Mouse (Mus musculus) adrenal gland, postnatal 10 days (tissue): ENCODE results near the gene Sccpdh. TPM values are rescaled to one million over a fixed set of nuclear protein-coding genes. Genes with fewer than 3 reads are reported as not detected.
"Not testable (repeated sequence)": the region's sequence is repeated elsewhere in the genome, so short reads cannot be mapped to it uniquely, and the experiment has no call there.

Experiments used
- DNase-seq: peaks from one replicate; pipeline ENCODE4 v3.0.0; 2021; ENCODE audit warnings: mixed read lengths
- total RNA-seq, 2 experiments: library from RNA; stranded (reverse); gene quantifications; 2 replicates each; pipeline ENCODE4 v1.2.3; 2021

The Sccpdh gene
- total RNA-seq, 2 experiments from 2014 or later: 29.9 to 36.9 TPM

GRCm38 (mm10) chr1:179668836-179669537 lies 977 bp downstream of the Sccpdh start:
- DNase-seq: peak; percentile 17

- DNase-seq: no peak
These were observed 6.3 kb downstream of the Sccpdh start for GRCm38 (mm10) chr1:179674355-179674754.

DNA sequence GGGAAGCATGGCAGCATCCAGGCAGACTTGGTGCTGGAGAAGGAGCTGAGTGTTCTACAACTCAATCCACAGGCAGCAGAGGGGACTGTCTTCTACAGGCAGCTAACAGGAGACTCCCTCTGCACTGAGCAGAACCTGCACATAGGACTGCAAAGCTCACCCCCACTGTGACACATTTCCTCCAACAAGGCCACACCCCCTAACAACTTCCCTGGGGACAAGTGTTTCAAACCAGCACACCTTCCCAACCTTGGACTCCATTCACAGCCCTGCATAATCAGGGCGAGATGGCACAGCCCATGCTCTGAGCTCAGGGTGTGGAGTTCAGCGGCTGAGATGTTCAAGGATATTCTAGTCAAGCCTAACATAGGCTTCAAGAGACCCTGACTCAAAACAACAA lies 9.0 kb downstream of the Sccpdh start:
- no peak for DNase-seq

GRCm38 (mm10) chr1:179679326-179679725 lies 11.3 kb downstream of the Sccpdh start:
- no peak for DNase-seq

DNA sequence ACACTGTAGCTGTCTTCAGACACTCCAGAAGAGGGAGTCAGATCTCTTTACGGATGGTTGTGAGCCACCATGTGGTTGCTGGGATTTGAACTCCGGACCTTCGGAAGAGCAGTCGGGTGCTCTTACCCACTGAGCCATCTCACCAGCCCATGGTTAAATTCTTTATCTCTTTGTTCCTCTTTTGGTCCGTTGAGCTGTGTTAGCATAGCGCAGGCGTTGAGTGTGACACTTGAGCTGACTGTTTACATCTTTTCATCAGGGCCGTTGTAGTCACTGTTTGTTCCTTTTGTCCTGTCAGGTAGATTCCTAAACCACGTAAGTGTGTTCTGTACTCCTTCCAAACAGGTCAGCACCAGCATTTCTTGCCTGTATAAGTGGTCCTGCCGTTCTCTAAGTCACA lies 14.7 kb downstream of the Sccpdh start:
- DNase-seq: not testable (repeated sequence)

- DNase-seq: no peak
These were observed 18.3 kb downstream of the Sccpdh start for GRCm38 (mm10) chr1:179686348-179686747.

DNA sequence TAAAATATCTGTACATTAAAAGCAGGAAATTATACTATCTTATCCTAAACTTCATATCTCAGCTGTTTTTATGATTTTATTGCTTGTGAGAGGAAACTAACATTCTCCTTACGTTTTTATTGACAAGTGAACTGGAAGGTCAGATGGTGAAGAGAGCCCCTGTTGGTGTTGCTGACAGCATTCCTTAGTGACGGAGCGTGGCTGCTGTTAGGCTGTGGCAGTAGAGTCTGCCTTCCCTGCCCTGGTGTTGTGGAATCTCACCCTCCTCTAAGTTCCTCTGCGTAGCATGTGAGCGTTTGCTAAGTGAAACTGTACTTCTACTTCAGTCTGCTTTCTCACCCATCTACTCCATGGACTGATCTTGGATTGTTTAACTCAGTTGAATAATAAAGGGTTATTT lies 18.8 kb downstream of the Sccpdh start:
- no peak for DNase-seq

DNA sequence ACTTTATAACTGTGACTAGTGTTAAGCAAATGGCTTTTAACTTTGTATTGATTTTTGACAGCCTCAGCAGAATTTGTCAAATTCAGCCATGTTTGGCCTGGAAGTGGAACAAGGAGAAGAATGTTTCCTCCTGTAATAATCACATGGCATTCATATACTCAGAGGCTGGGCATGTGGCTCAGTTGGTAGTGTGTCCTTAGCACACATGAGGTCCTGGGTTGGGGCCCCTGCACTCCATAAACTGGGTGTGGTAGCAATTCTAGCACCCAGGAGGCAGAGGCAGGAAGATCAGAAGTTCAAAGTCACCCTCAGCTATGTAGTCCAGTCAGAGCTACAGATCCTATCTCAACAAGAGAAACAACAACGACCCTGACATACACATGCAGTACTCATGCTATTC lies 19.3 kb downstream of the Sccpdh start:
- no peak for DNase-seq

DNA sequence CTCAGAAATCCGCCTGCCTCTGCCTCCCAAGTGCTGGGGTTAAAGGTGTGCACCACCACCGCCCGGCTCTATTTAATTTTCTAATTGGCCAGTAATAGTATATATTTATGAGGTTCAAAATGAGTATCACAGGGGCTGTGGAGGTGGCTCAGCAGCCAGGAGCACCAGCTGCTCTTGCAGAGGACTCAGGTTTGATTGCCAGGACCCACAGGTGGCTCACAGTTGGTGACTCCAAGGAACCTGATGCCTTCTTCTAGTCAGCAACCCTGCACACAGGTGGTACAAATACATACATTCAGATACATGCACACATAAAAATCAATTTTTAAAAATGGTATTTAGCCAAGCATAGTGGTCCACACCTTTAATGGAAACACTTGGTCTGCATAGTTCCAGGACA lies 20.0 kb downstream of the Sccpdh start:
- DNase-seq: no peak

GRCm38 (mm10) chr1:179688415-179688814 lies 20.4 kb downstream of the Sccpdh start:
- DNase-seq: no peak

- DNase-seq: no peak
These were observed 20.9 kb downstream of the Sccpdh start for GRCm38 (mm10) chr1:179688914-179689313.

DNA sequence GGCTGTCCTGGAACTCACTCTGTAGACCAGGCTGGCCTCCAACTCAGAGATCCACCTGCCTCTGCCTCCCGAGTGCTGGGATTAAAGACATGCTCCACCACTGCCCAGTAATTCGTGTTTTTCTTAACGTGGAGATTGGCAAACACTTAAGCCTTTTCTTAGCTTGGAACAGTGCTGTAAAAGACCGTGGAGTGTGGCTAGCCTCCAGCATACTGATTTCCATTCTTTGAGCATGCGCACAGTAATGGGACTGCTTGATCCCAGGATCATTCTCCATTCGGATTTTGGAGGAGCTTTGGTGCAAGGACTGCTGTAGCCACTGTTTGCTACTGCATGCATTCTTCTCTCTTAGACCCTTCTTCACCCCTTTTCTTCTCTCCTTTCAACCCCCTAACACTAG lies 21.5 kb downstream of the Sccpdh start:
- DNase-seq: no peak

DNA sequence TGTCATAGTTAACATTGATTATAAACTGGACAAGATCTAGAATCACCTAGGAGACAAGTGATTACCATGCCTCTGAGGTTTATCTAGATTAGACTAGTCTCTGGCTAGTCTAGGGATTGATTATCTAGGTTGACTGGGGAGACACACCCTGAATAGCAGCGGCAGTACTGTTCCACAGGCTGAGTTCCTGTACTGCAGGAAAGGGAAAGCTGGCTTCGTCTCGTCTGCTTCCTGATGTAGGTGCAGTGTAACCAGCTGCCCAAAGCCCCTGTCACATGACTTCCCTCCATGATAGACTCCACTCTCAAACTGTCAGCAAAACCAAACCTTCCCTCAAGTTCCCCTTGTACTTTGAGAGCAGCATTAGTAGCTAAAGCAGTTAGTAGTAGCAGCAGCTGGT lies 36.1 kb downstream of the Sccpdh start:
- DNase-seq: no peak

- peak; percentile 49 for DNase-seq
These were observed 37.1 kb downstream of the Sccpdh start for GRCm38 (mm10) chr1:179705154-179705553.

DNA sequence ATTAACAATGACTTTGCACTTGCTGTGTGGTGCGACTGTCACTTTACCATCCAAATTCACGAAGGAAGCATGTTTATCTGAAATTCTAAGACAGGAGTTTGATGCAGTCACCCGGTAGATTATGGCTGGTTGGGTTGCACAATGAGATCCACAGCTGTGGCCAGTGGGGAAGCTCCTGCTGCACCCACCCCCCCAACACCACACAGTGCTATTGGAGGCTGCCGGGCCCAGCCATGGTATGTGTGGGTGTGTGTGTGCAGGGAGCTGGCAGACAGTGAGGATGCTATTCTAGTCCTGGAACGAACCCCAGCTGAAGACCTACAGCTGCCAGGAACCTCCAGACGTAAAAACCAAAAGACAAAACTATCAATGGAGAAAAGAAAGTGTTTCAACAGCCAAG lies 41.4 kb downstream of the Sccpdh start:
- DNase-seq: no peak

DNA sequence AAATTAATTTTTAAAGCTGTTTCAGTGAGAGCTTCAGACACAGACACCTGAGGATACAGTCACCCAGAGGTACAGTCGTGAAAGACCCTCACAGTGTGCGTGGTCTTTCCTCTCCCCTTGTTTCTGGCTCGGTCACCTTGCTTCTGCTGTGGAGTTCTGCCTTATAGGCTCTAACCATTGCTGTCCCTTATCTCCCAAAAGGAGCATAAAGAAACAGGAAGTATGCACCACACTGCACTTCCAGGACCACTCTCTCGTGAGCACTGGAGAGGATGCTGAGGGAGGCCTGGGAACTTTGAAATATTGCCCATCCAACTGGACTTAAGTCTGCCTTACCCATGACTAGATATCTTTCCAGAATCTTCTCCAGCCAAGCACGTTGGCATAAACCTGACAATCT lies 42.7 kb downstream of the Sccpdh start:
- DNase-seq: no peak

DNA sequence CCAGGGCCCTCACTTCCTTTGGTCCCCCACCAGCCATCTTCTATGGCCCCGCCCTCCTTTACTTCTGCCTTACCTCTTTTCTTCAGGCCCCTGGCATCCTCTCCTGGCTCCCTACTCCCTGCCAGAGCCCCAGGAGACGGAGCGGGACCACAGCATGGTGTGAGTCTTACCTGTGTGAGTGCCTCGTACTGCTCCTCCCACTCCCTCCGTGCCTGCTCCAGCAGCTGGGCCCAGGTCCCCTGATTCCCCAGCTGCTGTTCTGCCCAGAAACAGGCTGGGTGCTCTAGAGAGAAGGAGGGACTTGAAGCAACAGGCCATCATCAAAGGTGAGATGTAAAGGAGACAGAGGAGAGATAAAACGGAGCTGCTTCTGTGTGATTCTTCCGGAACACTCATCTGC lies 44.6 kb downstream of the Sccpdh start:
- DNase-seq: no peak

GRCm38 (mm10) chr1:179713367-179713766 lies 45.4 kb downstream of the Sccpdh start:
- no peak for DNase-seq

GRCm38 (mm10) chr1:179715289-179715688 lies 47.3 kb downstream of the Sccpdh start:
- DNase-seq: not testable (repeated sequence)

GRCm38 (mm10) chr1:179715786-179716185 lies 47.8 kb downstream of the Sccpdh start:
- no peak for DNase-seq

DNA sequence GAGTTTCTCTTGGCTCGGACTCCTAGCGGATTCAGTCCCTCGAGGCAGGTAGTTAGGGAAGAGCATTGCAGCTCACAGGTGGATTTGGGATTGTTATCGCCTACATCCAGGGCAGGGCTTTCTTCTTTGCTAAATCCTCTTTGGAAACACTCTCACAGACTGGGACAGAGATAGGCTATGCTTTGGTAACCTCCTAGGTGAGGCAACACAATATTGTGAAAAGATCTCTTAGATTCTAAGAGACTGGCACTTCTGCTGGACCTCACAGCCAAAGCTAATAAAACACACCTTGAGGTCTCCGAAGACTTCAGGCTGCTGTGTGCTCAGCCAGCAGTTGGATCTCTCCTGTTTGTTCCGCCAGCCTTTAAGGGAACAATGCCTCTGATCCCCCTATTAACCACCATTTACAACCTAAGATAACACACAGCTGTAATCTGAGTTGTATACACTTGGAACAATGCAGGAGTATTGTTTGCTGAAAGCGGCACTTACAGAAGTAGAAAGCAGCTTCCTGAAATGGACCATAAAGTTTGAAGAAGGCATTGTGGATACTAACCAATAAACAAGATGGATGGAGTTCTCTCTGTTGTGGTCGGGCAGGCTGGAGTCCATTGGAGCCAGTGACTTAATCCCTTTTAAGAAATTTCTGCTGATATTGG lies 54.9 kb downstream of the Sccpdh start:
- DNase-seq: no peak

DNA sequence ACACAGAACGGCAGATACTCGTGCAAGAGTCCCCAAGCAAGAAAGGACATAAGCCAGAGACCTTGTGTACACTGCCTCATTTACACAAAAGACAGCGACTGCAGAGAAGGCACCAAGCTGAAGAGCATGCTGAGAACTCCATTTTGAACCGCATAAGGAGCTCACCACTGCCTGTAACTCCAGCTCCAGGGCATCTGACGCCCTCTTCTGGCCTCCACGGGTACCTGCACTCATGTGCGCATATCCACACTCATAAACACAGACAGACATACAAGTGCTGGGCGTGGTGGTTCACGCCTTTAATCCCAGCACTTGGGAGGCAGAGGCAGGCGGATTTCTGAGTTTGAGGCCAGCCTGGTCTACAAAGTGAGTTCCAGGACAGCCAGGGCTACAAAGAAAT lies 60.7 kb downstream of the Sccpdh start:
- no peak for DNase-seq

DNA sequence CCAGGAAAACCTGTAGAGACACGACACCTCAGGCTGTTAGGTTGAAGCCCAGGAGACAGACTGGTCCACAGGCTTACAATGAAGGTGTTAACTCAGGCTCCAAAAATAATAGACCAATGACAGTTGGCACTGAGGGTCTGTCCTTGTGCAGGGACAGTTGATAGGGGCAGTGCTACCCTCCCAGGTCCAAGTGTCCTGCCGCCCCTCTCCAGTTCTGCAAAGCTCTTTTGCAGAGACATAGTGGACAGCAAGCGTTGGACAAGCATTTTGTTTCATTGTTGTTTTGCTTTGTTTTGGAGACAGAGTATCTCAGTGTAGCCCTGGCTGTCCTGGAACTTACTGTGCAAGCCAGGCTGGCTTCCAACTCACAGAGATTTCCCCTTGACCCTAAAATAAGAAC lies 63.4 kb downstream of the Sccpdh start:
- no peak for DNase-seq
